Mouse (Mus musculus): ENCODE results near the gene Gstp2. TPM values are rescaled to one million over a fixed set of nuclear protein-coding genes. Genes with fewer than 3 reads are reported as not detected.
"Not testable (repeated sequence)": the region's sequence is repeated elsewhere in the genome, so short reads cannot be mapped to it uniquely, and the experiment has no call there.

Gstp2 gene
- polyA plus RNA-seq, 1 experiment from 2014 or later: 2.9 TPM

DNA sequence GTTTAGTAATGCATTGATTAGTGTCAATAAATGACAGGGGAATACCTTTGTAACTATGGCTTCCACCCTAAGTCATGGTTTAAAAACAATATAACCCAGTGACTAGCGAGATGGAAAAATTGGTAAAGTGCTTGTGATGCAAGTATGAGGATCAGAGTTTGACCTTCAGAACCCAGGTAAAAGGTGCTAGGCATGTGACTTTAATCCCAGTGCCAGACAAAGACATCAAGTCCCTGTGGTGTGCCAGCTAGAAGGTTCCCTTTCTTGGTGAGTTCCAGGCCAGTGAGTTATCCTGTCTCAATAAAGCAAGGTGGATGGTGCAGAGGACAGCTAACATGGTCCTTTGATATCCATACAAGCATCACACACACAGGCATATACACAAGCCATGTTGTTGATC lies 29.7 kb upstream of the Gstp2 start:
- DNase-seq (ENCODE audit: low spot score) (no peak), ATAC-seq (ENCODE audit: low FRiP score) (no peak)
- 78% methylated on average over 1 of the region's 1 CpGs for WGBS
- Histone ChIP-seq H3K9me3 (ENCODE audit: control insufficient read depth, low read length) (no peaks in the 10 kb centered on the region), H3K27me3 (ENCODE audit: control insufficient read depth, insufficient read depth, low read length) (no peaks in the 10 kb centered on the region), H3K9ac (ENCODE audit: low read depth, low read length) (no peak overlapping the region), H3K4me1 (replicated peaks; ENCODE audit: control insufficient read depth, insufficient read depth, low read length) (no peaks in the 10 kb centered on the region), H3K36me3 (ENCODE audit: control insufficient read depth, insufficient read depth, low read length) (no peaks in the 10 kb centered on the region), H3K4me2 (replicated peaks; ENCODE audit: low read depth, low read length) (no peak overlapping the region), H3K27ac (ENCODE audit: low read depth, low read length) (no peak overlapping the region), H3K4me3 (ENCODE audit: low read depth, low read length) (no peak overlapping the region)

DNA sequence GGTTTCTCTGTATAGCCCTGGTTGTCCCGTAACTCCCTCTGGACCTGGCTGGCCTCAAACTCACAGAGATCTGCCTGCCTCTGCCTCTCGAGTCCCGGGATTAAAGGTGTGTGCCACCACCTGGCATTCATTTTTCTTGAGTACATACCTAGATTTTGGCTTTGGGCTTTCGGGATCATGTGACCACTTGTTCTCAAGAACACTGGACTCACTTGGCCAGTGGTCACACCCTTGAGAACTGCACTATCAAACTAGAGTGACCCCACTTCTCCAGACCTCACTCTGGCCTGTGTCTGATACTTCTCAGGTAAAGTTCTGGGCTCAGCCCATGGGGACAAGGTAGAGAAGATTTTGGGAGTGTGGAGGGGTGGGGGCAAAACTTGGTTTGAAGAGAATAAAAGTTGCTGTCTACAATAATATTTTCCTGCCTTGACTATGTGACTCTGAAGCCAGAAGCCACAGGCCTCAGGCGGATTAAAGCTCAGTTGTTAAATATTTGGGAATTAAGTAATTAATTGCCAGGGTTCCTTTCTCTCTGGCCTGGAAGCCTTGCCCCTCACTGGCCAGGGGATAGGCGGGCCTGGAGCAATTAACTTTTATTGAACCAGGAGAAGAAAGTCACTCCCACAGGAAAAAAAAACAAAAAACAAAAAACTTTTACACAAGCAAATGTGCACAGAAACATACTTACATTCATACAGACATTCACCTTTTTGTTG lies 27.0 kb upstream of the Gstp2 start:
- Histone ChIP-seq H3K9me3 (ENCODE audit: control insufficient read depth, low read length) (no peaks in the 10 kb centered on the region), H3K4me2 (replicated peaks; ENCODE audit: low read depth, low read length) (no peak overlapping the region), H3K27me3 (ENCODE audit: control insufficient read depth, insufficient read depth, low read length) (no peaks in the 10 kb centered on the region), H3K36me3 (ENCODE audit: control insufficient read depth, insufficient read depth, low read length) (no peaks in the 10 kb centered on the region), H3K4me3 (ENCODE audit: low read depth, low read length) (no peak overlapping the region), H3K4me1 (replicated peaks; ENCODE audit: control insufficient read depth, insufficient read depth, low read length) (no peaks in the 10 kb centered on the region), H3K9ac (ENCODE audit: low read depth, low read length) (no peak overlapping the region), H3K27ac (ENCODE audit: low read depth, low read length) (no peak overlapping the region)
- ATAC-seq (ENCODE audit: low FRiP score) (no peak), DNase-seq (ENCODE audit: low spot score) (no peak)
- 80% methylated on average over 6 of the region's 6 CpGs for WGBS

DNA sequence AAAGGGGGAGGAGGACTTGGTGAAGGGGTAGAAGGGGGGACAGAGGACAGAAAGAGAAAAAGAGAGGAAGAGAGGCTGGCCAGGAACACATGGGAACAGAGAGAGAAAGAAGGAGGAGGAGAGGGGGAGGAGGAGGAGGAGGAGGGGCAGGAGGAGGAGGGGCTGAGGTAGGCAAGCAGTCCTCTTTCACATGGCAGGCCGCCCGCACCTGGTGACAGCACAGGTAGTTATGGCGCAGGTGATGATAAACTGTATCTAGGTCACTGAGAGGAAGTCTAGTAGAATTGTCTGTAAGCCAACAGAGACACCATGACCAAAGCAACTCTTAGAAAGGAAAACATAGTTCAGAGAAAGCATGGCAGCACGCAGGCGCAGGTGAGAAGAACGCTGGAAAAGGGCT lies 25.6 kb upstream of the Gstp2 start:
- no peaks in the 10 kb centered on the region for H3K27me3 ChIP-seq (ENCODE audit: control insufficient read depth, insufficient read depth, low read length)
- DNase-seq (ENCODE audit: low spot score): no peak
- no peak overlapping the region for H3K27ac ChIP-seq (ENCODE audit: low read depth, low read length)
- H3K4me1 ChIP-seq (replicated peaks; ENCODE audit: control insufficient read depth, insufficient read depth, low read length): no peaks in the 10 kb centered on the region
- no peak for ATAC-seq (ENCODE audit: low FRiP score)
- no peak overlapping the region for H3K4me3 ChIP-seq (ENCODE audit: low read depth, low read length)
- H3K9ac ChIP-seq (ENCODE audit: low read depth, low read length): no peak overlapping the region
- 93% methylated on average over 6 of the region's 6 CpGs for WGBS
- no peak overlapping the region for H3K4me2 ChIP-seq (replicated peaks; ENCODE audit: low read depth, low read length)
- H3K9me3 ChIP-seq (ENCODE audit: control insufficient read depth, low read length): no peaks in the 10 kb centered on the region
- H3K36me3 ChIP-seq (ENCODE audit: control insufficient read depth, insufficient read depth, low read length): no peaks in the 10 kb centered on the region

GRCm38 (mm10) chr19:4070756-4071155 lies 24.9 kb upstream of the Gstp2 start:
- no peaks in the 10 kb centered on the region for H3K9me3 ChIP-seq (ENCODE audit: control insufficient read depth, low read length)
- no peak for DNase-seq (ENCODE audit: low spot score)
- no peaks in the 10 kb centered on the region for H3K4me1 ChIP-seq (replicated peaks; ENCODE audit: control insufficient read depth, insufficient read depth, low read length)
- no peak for ATAC-seq (ENCODE audit: low FRiP score)
- WGBS: 80% methylated on average over 8 of the region's 8 CpGs
- H3K27ac ChIP-seq (ENCODE audit: low read depth, low read length): no peak overlapping the region
- H3K4me2 ChIP-seq (replicated peaks; ENCODE audit: low read depth, low read length): no peak overlapping the region
- H3K4me3 ChIP-seq (ENCODE audit: low read depth, low read length): no peak overlapping the region
- no peaks in the 10 kb centered on the region for H3K36me3 ChIP-seq (ENCODE audit: control insufficient read depth, insufficient read depth, low read length)
- H3K9ac ChIP-seq (ENCODE audit: low read depth, low read length): no peak overlapping the region
- H3K27me3 ChIP-seq (ENCODE audit: control insufficient read depth, insufficient read depth, low read length): no peaks in the 10 kb centered on the region

DNA sequence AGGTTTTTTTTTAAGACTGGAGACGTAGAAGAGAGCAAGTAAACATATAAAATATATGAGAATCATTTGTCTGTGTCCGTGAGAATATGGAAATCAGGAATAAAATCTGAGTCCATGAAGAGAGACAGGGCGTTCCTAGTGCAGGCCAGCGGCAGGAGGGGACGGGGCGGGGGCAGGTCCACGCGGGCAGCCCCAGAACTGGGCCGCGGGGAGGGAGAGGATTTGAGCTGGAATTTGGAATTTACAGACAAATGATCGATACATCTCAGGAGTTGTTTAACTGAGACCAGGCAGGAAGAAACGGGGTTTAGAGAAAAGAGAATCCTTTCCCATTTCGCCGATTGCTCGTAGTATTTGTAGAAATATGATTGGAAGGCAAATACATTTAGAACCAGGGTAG lies 24.5 kb upstream of the Gstp2 start:
- no peaks in the 10 kb centered on the region for H3K9me3 ChIP-seq (ENCODE audit: control insufficient read depth, low read length)
- no peaks in the 10 kb centered on the region for H3K27me3 ChIP-seq (ENCODE audit: control insufficient read depth, insufficient read depth, low read length)
- DNase-seq (ENCODE audit: low spot score) (no peak), ATAC-seq (ENCODE audit: low FRiP score) (no peak)
- WGBS: 80% methylated on average over 15 of the region's 15 CpGs
- H3K4me1 ChIP-seq (replicated peaks; ENCODE audit: control insufficient read depth, insufficient read depth, low read length): no peaks in the 10 kb centered on the region
- no peaks in the 10 kb centered on the region for H3K36me3 ChIP-seq (ENCODE audit: control insufficient read depth, insufficient read depth, low read length)
- no peak overlapping the region for H3K4me3 ChIP-seq (ENCODE audit: low read depth, low read length)
- no peak overlapping the region for H3K9ac ChIP-seq (ENCODE audit: low read depth, low read length)
- H3K27ac ChIP-seq (ENCODE audit: low read depth, low read length): no peak overlapping the region
- no peak overlapping the region for H3K4me2 ChIP-seq (replicated peaks; ENCODE audit: low read depth, low read length)

GRCm38 (mm10) chr19:4068717-4069410 lies 23.0 kb upstream of the Gstp2 start:
- no peak overlapping the region for H3K27ac ChIP-seq (ENCODE audit: low read depth, low read length)
- H3K4me2 ChIP-seq (replicated peaks; ENCODE audit: low read depth, low read length): no peak overlapping the region
- ATAC-seq (ENCODE audit: low FRiP score): no peak
- no peaks in the 10 kb centered on the region for H3K27me3 ChIP-seq (ENCODE audit: control insufficient read depth, insufficient read depth, low read length)
- WGBS: 69% methylated on average over 15 of the region's 15 CpGs
- H3K4me3 ChIP-seq (ENCODE audit: low read depth, low read length): no peak overlapping the region
- DNase-seq (ENCODE audit: low spot score): no peak
- H3K4me1 ChIP-seq (replicated peaks; ENCODE audit: control insufficient read depth, insufficient read depth, low read length): no peaks in the 10 kb centered on the region
- H3K36me3 ChIP-seq (ENCODE audit: control insufficient read depth, insufficient read depth, low read length): no peaks in the 10 kb centered on the region
- H3K9ac ChIP-seq (ENCODE audit: low read depth, low read length): no peak overlapping the region
- H3K9me3 ChIP-seq (ENCODE audit: control insufficient read depth, low read length): no peaks in the 10 kb centered on the region

DNA sequence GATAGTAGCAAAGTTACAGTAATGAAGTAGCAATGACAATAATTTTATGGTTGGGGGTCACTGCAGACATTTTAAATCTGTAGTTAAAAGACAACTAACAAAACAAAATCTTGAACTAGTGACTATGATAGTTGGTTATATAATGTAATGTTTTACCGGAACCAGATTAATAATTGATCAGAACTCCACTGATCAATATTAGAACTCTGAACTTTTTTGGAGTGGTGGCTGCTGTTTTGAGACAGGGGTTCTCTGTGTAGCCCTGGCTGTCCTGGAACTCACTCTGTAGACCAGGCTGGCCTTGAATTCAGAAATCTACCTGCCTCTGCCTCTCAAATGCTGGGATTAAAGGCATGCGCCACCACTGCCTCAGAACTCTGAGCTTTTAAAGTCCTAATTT lies 22.4 kb upstream of the Gstp2 start:
- H3K9me3 ChIP-seq (ENCODE audit: control insufficient read depth, low read length); H3K27ac ChIP-seq (ENCODE audit: low read depth, low read length); DNase-seq (ENCODE audit: low spot score); H3K4me2 ChIP-seq (replicated peaks; ENCODE audit: low read depth, low read length); H3K9ac ChIP-seq (ENCODE audit: low read depth, low read length); H3K27me3 ChIP-seq (ENCODE audit: control insufficient read depth, insufficient read depth, low read length); ATAC-seq (ENCODE audit: low FRiP score); H3K4me1 ChIP-seq (replicated peaks; ENCODE audit: control insufficient read depth, insufficient read depth, low read length); H3K36me3 ChIP-seq (ENCODE audit: control insufficient read depth, insufficient read depth, low read length); H3K4me3 ChIP-seq (ENCODE audit: low read depth, low read length): not testable (repeated sequence)
- 100% methylated on average over 2 of the region's 2 CpGs for WGBS

- ATAC-seq (ENCODE audit: low FRiP score) (no peak), DNase-seq (ENCODE audit: low spot score) (no peak)
- H3K4me2 ChIP-seq (replicated peaks; ENCODE audit: low read depth, low read length): no peak overlapping the region
- no peaks in the 10 kb centered on the region for H3K9me3 ChIP-seq (ENCODE audit: control insufficient read depth, low read length)
- H3K36me3 ChIP-seq (ENCODE audit: control insufficient read depth, insufficient read depth, low read length): no peaks in the 10 kb centered on the region
- no peak overlapping the region for H3K27ac ChIP-seq (ENCODE audit: low read depth, low read length)
- no peak overlapping the region for H3K9ac ChIP-seq (ENCODE audit: low read depth, low read length)
- H3K4me1 ChIP-seq (replicated peaks; ENCODE audit: control insufficient read depth, insufficient read depth, low read length): no peaks in the 10 kb centered on the region
- H3K27me3 ChIP-seq (ENCODE audit: control insufficient read depth, insufficient read depth, low read length): no peaks in the 10 kb centered on the region
- H3K4me3 ChIP-seq (ENCODE audit: low read depth, low read length): no peak overlapping the region
These were observed 21.1 kb upstream of the Gstp2 start for GRCm38 (mm10) chr19:4066877-4067276.

- ATAC-seq (ENCODE audit: low FRiP score) (no peak), DNase-seq (ENCODE audit: low spot score) (no peak)
- Histone ChIP-seq H3K4me1 (replicated peaks; ENCODE audit: control insufficient read depth, insufficient read depth, low read length) (no peaks in the 10 kb centered on the region), H3K4me2 (replicated peaks; ENCODE audit: low read depth, low read length) (no peak overlapping the region), H3K9me3 (ENCODE audit: control insufficient read depth, low read length) (no peaks in the 10 kb centered on the region), H3K4me3 (ENCODE audit: low read depth, low read length) (no peak overlapping the region), H3K36me3 (ENCODE audit: control insufficient read depth, insufficient read depth, low read length) (no peaks in the 10 kb centered on the region), H3K27ac (ENCODE audit: low read depth, low read length) (no peak overlapping the region), H3K27me3 (ENCODE audit: control insufficient read depth, insufficient read depth, low read length) (no peaks in the 10 kb centered on the region), H3K9ac (ENCODE audit: low read depth, low read length) (no peak overlapping the region)
- 85% methylated on average over 6 of the region's 6 CpGs for WGBS
These were observed 20.5 kb upstream of the Gstp2 start for GRCm38 (mm10) chr19:4066280-4066679.
